Mouse (Mus musculus): ENCODE measurements around the gene Golph3.

DNA sequence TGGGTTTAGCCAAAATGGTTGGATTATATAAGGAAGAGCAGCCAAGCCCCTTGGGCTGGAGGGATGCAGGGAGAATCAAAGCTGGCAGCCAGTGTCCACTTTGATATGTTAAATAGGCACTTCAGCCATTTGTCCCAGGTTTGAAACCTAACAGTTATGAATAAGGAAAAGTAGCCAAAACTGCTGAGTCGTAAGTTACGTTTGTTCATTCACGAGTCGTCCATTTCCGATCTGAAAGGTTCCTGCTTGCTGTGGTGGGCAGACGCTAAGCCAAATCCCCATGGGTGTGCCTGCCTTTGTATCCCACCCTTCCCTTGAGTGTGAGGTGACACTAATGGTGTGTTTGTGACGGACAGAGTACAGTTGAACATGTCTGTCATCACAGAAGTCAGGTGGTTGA is 9.8 kb upstream of the Golph3 start:
- TF ChIP-seq CTCF (conservative IDR thresholded peaks at IDR 0.05; ENCODE audit: low read length) (no peak), POU5F1 (IDR thresholded peaks at IDR 0.05; ENCODE audit: borderline replicate concordance, low read length) (no peak), NANOG (IDR thresholded peaks at IDR 0.05; ENCODE audit: borderline replicate concordance, low read length) (no peak)
